Mouse (Mus musculus) megakaryocyte progenitor cell, adult 5-6 weeks (primary cell): ENCODE data around the gene Clptm1. TPM values are rescaled to one million over a fixed set of nuclear protein-coding genes. Genes with fewer than 3 reads are reported as not detected.
"Not testable (repeated sequence)": the region's sequence is repeated elsewhere in the genome, so short reads cannot be mapped to it uniquely, and the experiment has no call there.

ENCODE experiments used
- ATAC-seq: replicated peaks from 2 replicates; pipeline ENCODE4 v1.8.0; 2016; ENCODE audit warnings: mild to moderate bottlenecking, moderate TSS enrichment, inconsistent platforms; ENCODE audit not compliant: poor library complexity
- total RNA-seq, 2 experiments: library from RNA; stranded (forward) in 1 of 2; stranded (reverse) in 1 of 2; fragments of 157-497, 149-512 nt in 1 of 2; fragments of 200-1000 nt in 1 of 2; gene quantifications; 2 replicates each; pipeline versions ENCODE4 v1.2.3 to v1.2.4; 2015 to 2017

Clptm1 gene
- total RNA-seq, 2 experiments from 2014 or later: 25.7 to 47.3 TPM

GRCm38 (mm10) chr7:19615036-19615577 lies 49.7 kb downstream of the Clptm1 start:
- ATAC-seq: peak; percentile 28; the same call in 1 of the 2 replicates

GRCm38 (mm10) chr7:19610969-19611368 lies 53.9 kb downstream of the Clptm1 start:
- no peak for ATAC-seq

- no peak for ATAC-seq
Measured at GRCm38 (mm10) chr7:19609641-19610332, 55.0 kb downstream of the Clptm1 start.

GRCm38 (mm10) chr7:19607291-19607690 lies 57.5 kb downstream of the Clptm1 start:
- ATAC-seq: no peak

- not testable (repeated sequence) for ATAC-seq
Measured at GRCm38 (mm10) chr7:19604606-19605214, 60.1 kb downstream of the Clptm1 start.

GRCm38 (mm10) chr7:19603849-19604605 lies 60.8 kb downstream of the Clptm1 start, which contains the start of gene Clasrp:
Gene Clasrp, minus strand, starts transcription at chr7:19604486.
- ATAC-seq: peak; percentile 99

- ATAC-seq: no peak
Measured at GRCm38 (mm10) chr7:19603055-19603454, 61.8 kb downstream of the Clptm1 start.

- no peak for ATAC-seq
Measured at GRCm38 (mm10) chr7:19600562-19600961, 64.3 kb downstream of the Clptm1 start.

- ATAC-seq: peak; percentile 69
Measured at GRCm38 (mm10) chr7:19593061-19593730, 71.6 kb downstream of the Clptm1 start.

GRCm38 (mm10) chr7:19589917-19590316 lies 74.9 kb downstream of the Clptm1 start:
- ATAC-seq: peak; percentile 82

- ATAC-seq: peak; percentile 62
Measured at GRCm38 (mm10) chr7:19589207-19589606, 75.6 kb downstream of the Clptm1 start.

GRCm38 (mm10) chr7:19586269-19586668 lies 78.6 kb downstream of the Clptm1 start:
- no peak for ATAC-seq

Other genes starting within 250 kb of the Clptm1 start
- gene Mark4, start 206.2 kb downstream of the Clptm1 start, total RNA-seq (2015): 10.3 and 11.0 TPM in 2 replicates
- gene Mark4, start 206.2 kb downstream of the Clptm1 start, total RNA-seq (2017): 4.8 and 6.9 TPM in 2 replicates
- gene Exoc3l2, start 201.7 kb downstream of the Clptm1 start, total RNA-seq (2015): 0.54 and 0.57 TPM in 2 replicates
- 0.62 and 1.3 TPM in 2 replicates for gene Exoc3l2, start 201.7 kb downstream of the Clptm1 start, total RNA-seq (2017)
- 2.9 and 3.3 TPM in 2 replicates for gene Bloc1s3, start 156.7 kb downstream of the Clptm1 start, total RNA-seq (2015)
- 1.3 and 1.5 TPM in 2 replicates for gene Bloc1s3, start 156.7 kb downstream of the Clptm1 start, total RNA-seq (2017)
- 55.2 and 58.3 TPM in 2 replicates for gene Trappc6a, start 156.6 kb downstream of the Clptm1 start, total RNA-seq (2015)
- 26.1 and 39.5 TPM in 2 replicates for gene Trappc6a, start 156.6 kb downstream of the Clptm1 start, total RNA-seq (2017)
- gene Nkpd1, start 147.2 kb downstream of the Clptm1 start, total RNA-seq (2015): not detected in 2 replicates
- gene Nkpd1, start 147.2 kb downstream of the Clptm1 start, total RNA-seq (2017): 0.17 and 0.34 TPM in 2 replicates
- 11.0 and 11.7 TPM in 2 replicates for gene Ppp1r37, start 102.0 kb downstream of the Clptm1 start, total RNA-seq (2015)
- gene Ppp1r37, start 102.0 kb downstream of the Clptm1 start, total RNA-seq (2017): 13.4 and 18.1 TPM in 2 replicates
- 5.9 and 6.8 TPM in 2 replicates for gene Zfp296, start 87.7 kb downstream of the Clptm1 start, total RNA-seq (2015)
- gene Zfp296, start 87.7 kb downstream of the Clptm1 start, total RNA-seq (2017): 2.8 and 4.4 TPM in 2 replicates
- gene Gemin7, start 87.4 kb downstream of the Clptm1 start, total RNA-seq (2015): 65.5 and 73.4 TPM in 2 replicates
- 33.5 and 36.9 TPM in 2 replicates for gene Gemin7, start 87.4 kb downstream of the Clptm1 start, total RNA-seq (2017)
- gene Clasrp, start 60.5 kb downstream of the Clptm1 start, total RNA-seq (2015): 9.6 and 11.7 TPM in 2 replicates
- gene Clasrp, start 60.5 kb downstream of the Clptm1 start, total RNA-seq (2017): 30.2 and 32.6 TPM in 2 replicates
- 0.22 TPM in 1 of 2 replicates, not detected in the other for gene Relb, start 35.6 kb downstream of the Clptm1 start, total RNA-seq (2015)
- gene Relb, start 35.6 kb downstream of the Clptm1 start, total RNA-seq (2017): 0.74 and 2.5 TPM in 2 replicates
- gene Apoc2, start 12.9 kb upstream of the Clptm1 start, total RNA-seq (2015): 1.7 and 2.7 TPM in 2 replicates
- gene Apoc2, start 12.9 kb upstream of the Clptm1 start, total RNA-seq (2017): 2.2 and 5.2 TPM in 2 replicates
- not detected in 2 replicates for gene Gm44805, start 16.4 kb upstream of the Clptm1 start, total RNA-seq (2015)
- not detected in 2 replicates for gene Gm44805, start 16.4 kb upstream of the Clptm1 start, total RNA-seq (2017)
- gene Apoc4, start 16.4 kb upstream of the Clptm1 start, total RNA-seq (2015): not detected in 2 replicates
- not detected in 2 replicates for gene Apoc4, start 16.4 kb upstream of the Clptm1 start, total RNA-seq (2017)
- 0.79 and 2.0 TPM in 2 replicates for gene Apoc1, start 27.6 kb upstream of the Clptm1 start, total RNA-seq (2015)
- gene Apoc1, start 27.6 kb upstream of the Clptm1 start, total RNA-seq (2017): 1.1 and 6.4 TPM in 2 replicates
- 18.7 and 27.5 TPM in 2 replicates for gene Apoe, start 34.2 kb upstream of the Clptm1 start, total RNA-seq (2015)
- gene Apoe, start 34.2 kb upstream of the Clptm1 start, total RNA-seq (2017): 110 and 130 TPM in 2 replicates
- gene Tomm40, start 50.4 kb upstream of the Clptm1 start, total RNA-seq (2015): 61.5 and 62.2 TPM in 2 replicates
- 42.5 and 50.8 TPM in 2 replicates for gene Tomm40, start 50.4 kb upstream of the Clptm1 start, total RNA-seq (2017)
- gene Nectin2, start 85.5 kb upstream of the Clptm1 start, total RNA-seq (2015): 0.95 and 2.2 TPM in 2 replicates
- 0.78 and 1.0 TPM in 2 replicates for gene Nectin2, start 85.5 kb upstream of the Clptm1 start, total RNA-seq (2017)
- gene Bcam, start 106.0 kb upstream of the Clptm1 start, total RNA-seq (2015): not detected in 2 replicates
- gene Bcam, start 106.0 kb upstream of the Clptm1 start, total RNA-seq (2017): not detected in 2 replicates
- gene Cblc, start 131.8 kb upstream of the Clptm1 start, total RNA-seq (2015): not detected in 2 replicates
- not detected in 2 replicates for gene Cblc, start 131.8 kb upstream of the Clptm1 start, total RNA-seq (2017)
- gene Bcl3, start 157.7 kb upstream of the Clptm1 start, total RNA-seq (2015): 6.3 and 11.5 TPM in 2 replicates
- gene Bcl3, start 157.7 kb upstream of the Clptm1 start, total RNA-seq (2017): 1.6 and 4.6 TPM in 2 replicates
- not detected in 2 replicates for gene Gm19345, start 187.0 kb upstream of the Clptm1 start, total RNA-seq (2015)
- gene Gm19345, start 187.0 kb upstream of the Clptm1 start, total RNA-seq (2017): not detected in 2 replicates
- not detected in 2 replicates for gene Ceacam16, start 196.3 kb upstream of the Clptm1 start, total RNA-seq (2015)
- gene Ceacam16, start 196.3 kb upstream of the Clptm1 start, total RNA-seq (2017): not detected in 2 replicates
- not detected in 2 replicates for gene Ceacam19, start 222.9 kb upstream of the Clptm1 start, total RNA-seq (2015)
- 0.03 TPM in 1 of 2 replicates, not detected in the other for gene Ceacam19, start 222.9 kb upstream of the Clptm1 start, total RNA-seq (2017)